Mouse (Mus musculus) cerebellum, postnatal 4 days (tissue): ENCODE data around the gene Snrk.

Experiments
- DNase-seq, 2 experiments: peaks; one replicate each; pipeline ENCODE4 v3.0.0; 2022; ENCODE audit warnings: low spot score in 2 of 2, mixed read lengths in 1 of 2

Gene Snrk

DNA sequence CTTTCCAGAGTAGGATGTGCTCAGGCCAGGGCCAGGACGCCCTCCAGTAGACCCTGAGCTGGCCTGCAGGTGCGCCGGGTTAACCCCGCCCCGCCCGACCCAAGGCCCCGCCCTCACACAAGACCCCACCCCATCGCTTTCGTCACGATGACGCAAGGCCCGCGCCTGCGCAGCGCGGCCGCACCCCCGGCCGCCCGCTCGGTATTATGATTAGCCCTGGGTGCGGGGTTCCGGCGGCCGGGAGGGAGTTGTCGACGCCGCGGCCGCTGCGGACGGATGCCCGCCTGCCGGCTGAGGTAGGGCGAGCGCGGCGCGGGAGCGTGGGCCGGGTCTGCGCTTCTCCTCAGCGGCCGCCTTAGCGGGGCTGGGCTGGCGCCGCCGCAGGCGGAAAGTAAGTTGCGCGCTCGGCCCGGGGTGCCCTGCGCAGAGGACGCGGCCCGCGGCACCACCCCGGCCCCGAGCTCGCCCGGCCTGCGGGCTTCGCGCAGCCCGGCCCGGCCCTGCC is at the start of gene Snrk:
TSS of gene Snrk (plus strand) at position 155 of the 505 bp plus-strand sequence.
- DNase-seq = peak; percentile 86 to 90

DNA sequence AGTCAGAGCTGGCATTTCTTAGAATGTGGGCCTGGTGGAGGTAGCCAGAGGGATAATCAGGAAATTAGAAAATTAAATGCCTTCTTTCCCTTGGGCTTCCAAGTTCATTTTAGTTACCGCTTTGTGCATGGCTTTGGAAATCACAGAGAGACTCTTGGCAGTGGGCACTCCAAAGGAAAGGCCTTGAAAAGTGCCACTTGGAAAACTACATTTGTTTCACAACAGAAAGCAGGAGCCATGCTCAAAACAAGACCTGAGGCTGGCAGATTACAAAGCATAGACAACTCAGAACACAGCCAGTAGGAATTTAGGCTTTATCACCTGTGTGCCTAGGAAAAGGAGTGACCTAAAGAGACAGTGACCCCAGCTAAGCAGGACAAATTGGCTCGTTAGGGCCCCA is 49.4 kb upstream of the Snrk start:
- no peak for DNase-seq

DNA sequence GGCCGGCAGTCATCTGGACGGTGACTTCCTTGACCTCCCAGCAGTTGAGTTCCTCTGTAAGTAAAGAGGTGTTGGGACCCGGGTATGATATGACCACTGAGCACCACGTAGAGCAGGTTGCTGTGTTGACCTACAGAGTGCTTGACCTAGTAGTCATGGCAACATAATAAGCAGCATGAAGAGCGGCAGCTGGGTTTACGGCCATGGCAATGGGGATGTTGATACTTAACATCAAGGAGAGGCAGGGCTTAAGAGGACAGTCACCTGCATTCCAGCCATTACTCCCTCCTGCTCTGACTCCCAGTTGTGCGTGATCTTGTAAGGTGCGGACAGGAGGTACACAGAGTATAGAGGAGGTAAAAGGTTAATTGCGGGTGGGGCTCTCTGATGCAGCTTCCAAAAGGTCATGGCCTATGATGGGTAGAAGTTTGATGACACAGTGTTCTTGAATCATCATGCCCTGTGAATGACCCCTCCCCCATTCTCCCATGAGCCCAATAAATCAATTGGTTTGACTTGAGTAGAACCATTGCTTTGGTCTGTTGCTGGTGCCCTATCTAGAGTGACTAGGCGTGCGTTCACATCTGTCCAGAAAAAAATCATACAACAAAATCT is 47.4 kb upstream of the Snrk start:
- no peak for DNase-seq

DNA sequence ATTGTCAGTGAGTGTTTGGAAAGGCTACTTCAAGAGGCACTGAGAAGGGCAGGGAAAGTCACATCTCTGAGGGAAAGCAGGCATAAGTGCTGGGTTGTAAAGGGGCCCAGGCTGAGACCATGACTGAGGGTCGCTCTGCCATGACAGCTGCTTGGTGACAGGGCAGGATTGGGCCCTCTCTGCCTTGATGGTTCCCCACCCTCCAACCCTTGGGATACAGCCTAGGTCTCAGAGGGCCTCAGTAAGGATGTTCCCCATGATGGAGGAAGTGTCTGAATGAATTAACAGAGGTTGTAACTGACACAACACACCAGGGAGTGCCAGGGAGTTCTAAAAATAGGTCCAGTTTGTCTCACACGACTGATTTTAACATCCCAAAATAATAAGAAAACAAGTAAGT is 43.1 kb upstream of the Snrk start:
- DNase-seq = no peak

DNA sequence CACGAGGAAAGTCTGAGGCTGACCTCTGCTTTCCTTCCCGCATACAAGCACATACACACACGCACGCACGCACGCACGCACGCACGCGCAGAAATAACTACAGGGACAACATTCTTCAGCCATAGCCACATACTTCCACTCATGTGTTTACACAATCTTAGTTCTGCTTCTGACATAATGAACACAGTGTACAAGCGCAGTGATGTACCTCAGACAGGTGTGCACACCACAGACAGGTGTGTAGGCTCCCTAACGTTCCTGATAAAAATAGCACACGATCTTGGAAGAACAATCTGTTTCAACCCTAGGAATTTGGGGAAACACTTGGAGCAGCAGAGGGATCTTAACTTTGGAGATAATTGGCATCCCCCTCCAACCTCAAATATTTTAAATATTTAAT is 42.5 kb upstream of the Snrk start:
- DNase-seq = no peak

DNA sequence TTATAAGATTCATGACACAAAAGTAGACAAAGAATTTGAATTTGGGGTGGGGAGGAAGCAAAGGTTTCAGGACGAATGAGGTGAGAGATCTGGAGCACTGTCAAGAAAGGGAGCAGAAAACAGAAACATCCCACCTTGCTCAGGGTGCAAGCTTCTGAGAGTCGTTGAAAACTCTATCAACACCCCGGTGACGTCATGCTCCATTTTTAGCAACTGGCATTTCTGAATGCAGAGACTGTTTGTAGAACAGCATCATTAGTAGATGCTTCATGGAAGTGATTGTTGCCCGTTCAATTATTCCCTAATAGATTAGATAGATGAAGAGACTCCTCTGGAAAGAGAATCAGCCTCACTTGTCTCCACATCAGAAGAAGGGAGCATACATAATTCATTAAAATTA is 38.6 kb upstream of the Snrk start:
- no peak for DNase-seq

DNA sequence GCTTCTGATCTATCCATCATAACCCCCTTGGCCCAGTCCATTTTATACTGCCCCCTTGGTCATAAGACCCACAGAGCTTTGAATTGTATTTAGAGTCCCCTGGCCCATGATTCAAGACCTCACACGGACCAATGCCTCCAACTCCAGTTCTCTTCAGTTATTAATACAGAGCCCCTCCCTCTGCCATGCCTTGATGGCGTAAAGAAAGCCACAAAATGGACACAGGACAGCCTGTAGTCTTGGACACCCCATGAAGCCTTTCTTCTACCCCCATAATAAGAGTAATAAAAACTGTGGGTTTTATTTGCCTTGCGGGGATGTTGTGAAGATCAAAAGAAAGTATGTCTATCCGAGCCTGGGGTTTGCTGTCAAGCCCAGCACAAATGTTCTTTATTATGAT is 33.4 kb upstream of the Snrk start:
- no peak for DNase-seq

DNA sequence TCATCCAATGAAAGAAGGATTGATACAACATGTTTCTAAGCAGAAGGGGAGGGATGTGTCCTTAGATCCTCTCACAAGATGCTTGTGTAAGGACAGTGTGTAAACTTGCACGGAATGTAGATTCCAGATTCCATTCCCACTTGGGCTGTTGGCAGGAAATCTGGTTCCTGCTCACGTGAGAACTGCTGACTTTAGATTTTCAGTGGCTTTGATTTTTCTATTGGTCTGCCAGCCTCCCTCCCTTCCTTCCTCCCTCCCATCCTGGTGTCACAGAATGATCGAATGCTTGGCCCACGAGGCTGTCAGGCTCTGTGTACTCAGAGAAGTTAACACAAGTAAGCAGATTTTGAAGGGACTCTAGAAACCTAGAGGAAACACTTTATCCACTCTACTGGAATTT is 32.9 kb upstream of the Snrk start:
- DNase-seq = no peak

DNA sequence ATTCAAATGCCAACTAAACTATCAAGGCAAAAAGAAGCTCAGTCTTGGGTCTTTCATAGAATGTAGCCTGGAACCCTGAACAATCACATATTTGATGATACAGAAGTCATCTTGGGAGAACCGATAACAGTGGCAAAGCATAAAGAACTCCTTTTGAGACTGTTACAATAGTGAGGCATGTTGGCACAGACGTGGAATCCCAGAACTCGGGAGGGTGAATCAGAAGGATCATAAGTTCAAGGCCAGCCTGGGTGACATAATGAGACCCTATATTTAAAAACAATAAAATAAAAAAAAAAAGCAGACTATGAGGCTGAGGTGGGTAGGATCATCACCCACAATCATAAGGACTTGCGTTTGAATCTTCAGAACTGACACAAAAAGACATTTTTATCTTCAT is 32.4 kb upstream of the Snrk start:
- DNase-seq = no peak

DNA sequence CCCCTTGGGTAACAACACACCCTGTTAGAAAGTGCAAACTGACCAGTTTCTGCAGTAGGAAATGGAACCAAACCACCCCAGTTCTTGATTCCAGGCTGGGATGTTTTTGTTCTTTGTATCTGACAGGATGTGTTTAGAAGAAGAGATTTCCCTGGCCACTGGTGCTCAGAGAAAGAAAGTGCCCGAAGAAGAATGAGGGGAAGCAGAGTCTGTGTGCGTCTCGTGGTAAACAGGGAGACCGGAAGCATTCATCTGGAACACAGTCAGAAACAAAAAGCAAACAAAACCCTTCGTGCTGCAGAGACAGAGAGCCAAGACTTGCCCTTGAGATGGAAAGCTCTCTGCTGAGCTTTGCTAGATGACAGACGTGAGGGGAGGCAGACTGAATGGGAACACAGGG is 32.0 kb upstream of the Snrk start:
- no peak for DNase-seq

DNA sequence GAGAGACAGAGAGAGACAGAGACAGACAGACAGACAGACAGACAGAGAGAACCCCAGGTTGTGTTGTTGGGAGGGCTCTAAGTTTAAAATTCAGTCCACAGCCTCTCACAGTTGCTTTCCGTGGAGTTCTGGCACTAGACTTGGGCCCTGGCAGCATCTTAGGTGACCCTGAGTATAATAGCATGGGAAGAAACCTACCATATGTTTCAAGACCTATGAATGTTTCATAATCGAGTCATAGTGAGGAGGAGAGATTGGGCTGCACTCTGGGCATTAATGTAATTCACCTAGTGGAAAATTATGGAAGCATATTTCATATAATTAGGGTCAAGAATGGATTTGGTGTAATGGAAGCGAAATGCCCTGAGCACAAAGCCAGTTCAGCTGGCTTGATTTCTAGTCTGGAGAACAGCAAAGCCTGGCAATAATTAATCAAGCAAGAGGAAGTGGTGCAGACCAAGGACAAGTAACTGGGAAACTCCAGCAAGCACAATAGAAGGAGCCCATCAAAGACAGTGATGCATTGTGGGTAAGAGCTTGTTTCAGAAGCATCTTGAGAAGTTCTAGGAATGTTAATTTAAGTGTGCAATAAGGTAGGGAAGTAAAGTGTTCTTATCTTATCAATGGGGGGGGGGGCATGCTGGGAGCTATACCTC is 31.4 kb upstream of the Snrk start:
- no peak for DNase-seq

DNA sequence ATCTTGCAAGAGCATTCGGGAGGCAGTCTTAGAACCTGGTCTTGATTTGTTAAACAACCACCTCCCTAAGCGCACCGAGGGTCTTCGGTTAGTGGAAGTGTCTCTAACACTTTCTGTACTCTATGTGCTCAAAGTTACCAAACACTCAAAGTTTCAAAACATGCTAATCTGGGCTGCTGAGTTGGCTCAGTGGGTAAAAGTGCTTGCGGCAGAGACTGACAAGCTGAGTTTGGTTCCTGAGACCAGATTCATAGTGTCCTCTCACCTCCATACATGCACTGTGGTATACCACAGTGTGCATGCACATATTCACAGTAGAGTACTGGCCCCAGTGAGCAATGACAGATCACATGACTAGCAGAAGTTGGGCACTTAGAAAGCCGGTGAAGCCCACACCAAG is 30.0 kb upstream of the Snrk start:
- DNase-seq = no peak

DNA sequence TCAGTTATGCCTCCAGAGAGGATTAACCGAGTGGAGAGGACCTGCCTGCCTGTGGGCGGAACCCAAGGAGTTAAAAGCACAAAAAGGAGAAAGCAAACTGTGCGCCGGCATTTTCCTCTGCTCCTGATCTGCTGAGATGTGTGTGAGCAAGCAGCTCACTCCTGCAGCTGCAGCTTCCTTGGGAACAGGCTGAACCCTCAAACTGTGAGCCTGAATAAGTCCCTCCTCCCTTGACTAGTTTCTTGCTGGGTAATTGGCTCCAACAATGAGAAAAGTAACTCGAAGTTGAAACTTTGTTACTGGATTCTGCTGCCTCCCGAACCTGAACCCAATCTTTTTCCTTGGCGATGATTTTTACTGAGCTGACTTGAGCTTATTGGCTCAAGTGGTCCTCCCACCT is 25.9 kb upstream of the Snrk start:
- DNase-seq = no peak

DNA sequence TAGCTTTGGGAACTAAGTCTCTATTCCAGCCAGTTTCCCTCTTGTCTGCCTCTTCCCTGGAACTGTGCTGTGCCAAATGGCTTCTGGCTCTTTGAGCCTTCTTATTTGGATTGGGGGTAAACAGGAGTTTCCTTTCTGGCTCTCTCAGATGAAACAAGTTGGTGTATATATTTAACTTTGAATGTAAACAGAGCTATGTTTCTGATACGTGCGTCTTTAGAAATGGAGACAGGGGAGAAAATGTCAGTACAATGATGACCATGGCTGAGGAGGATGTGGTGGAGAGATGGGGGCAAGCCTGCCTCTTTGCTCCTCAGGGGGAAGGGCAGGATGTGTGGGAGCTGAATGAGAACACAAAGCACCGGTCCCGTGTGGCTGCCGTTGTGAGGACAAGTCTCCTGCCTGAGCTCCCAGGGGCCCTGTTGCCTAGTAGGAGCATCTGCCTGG is 25.3 kb upstream of the Snrk start:
- DNase-seq = no peak

DNA sequence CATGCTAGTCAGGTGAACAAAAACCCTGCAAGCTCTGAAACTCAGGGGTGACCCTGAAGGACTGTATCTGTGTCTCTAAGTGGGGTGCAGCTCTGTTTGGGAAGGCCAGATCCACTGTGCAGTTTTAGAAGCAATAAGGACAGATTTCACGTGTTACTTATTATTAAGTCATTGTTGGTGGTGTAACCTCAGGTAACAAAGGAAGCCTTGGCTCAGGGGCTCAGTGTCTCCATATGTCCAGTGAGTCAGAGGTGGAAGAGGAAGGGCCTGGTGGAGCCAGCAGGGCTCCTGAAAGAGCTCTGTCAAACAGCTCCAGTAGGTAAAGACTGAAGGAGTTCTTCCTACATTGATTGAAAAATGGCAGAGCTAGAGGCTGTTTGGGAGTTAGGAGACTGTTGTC is 22.9 kb upstream of the Snrk start:
- no peak for DNase-seq

DNA sequence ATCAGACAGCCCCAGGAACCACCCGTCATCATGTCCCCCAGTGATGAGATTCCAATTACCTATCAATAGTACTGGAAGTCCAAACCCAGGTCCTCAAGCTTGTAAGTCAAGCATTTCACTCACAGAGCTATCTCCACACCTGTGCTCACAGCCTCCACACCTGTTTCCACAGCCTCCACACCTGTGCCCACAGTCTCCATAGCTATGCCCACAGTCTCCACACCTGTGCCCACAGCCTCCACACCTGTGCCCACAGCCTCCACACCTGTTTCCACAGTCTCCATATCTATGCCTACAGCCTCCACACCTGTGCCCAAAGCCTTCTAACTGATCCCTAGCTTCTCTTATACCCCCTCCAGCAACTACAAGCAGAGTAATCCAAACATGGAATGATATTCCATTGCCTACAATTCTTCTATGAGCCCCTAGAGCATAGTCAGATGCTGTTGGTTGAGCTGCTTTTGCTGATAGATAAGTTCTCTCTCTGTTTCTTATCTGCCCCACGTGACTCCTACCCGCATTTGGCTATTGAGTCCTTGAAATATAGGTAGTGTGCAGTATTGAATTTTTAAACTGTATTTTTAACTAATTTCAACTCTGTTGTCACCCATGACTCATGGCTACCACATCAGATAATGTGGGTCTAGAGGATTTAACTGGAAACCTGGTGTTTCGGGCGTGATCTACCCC is 20.1 kb upstream of the Snrk start:
- DNase-seq = no peak

DNA sequence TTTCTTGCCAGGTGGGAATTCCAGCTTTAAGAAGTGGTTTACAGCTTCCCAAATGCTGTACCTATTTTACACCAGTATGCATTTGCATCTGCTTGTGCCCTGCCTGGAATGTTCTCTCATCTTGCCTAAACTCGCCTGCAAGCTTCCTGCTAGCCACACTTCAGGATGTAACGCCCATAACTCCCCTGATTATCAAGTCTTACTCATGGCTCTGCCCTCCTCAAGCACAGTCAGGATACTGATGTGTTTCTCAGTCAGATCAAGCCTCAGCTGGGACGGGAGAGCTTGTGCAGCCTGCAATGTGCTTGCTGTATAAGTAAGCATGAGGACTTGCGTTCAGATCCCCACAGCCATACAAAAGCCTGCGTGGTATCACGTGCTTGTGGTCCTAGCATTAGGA is 19.5 kb upstream of the Snrk start:
- no peak for DNase-seq

DNA sequence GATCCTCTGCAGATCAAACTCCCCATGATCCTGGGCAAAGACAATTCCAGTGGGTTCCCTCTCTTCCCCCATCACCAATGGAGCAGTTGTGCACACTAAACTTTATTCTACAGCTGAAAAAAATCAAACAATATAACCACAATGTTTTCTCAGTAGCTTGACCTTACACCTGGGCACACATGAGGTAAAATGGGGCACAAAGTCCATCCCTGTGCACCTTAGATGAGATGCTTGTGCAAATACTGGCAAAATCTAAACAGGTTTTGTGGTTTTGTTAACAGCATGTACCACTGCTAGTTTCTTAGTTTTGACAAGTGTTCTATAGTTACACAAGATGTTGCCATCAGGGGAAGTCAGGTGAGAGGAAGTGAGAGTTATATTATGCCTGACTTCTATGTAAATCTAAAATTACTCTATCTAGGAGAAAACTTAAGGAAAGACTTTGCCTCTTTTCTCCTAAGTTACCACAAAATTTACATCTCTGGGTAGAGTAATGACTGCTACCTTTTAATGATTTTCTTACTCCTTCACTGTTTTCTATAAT is 16.4 kb upstream of the Snrk start:
- DNase-seq = no peak

DNA sequence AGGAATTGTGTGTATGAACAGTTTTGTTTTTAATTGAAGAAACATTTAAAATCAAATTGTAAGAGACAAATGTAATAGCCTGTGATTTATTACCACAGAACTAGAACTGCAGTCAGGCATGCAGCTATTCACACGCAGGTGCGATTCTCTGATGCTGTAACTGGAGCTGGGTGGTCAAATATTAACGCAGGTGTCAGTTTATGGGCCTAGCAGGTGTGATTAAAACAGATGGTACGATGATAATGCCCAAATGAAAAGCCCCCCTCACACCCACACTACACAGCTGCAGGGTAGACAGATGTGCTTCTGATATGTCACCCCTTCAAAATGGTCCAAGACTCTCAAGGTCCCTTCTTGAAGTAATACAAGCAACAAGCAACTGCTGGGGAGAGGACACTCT is 15.9 kb upstream of the Snrk start:
- no peak for DNase-seq

DNA sequence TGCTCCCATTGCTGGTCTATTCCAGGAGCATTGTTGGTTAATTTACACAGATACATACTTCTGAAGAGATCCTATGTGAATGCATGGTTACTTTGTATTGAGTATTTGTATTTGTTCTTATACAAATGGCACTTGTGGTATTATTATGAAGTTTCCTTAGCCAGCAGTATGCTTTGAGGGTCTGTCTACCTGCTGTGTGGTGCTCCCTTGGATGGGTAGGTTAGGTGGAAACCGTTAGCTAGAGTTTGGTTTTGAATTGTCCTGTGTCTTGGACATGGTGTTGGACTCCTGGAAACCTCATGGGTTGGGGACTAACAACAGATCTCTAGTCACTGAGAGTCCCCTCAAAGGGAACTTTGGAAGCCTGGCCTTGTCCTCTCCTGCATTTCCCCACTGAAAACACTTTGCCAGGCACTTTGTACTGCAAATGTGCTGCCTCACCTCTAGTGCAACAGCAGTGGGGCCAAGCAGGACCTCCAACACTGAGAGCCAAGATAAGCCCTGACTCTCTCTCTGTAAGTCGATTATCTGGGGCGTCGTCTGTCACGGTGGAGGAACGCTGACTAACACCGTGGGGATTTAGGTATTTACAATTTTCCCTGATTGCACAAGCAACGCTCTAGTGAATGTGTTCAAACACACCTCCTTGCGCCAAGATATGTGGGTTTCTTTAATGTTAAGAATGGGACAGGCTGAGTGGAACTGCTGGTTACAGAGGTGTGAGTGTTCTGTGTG is 13.3 kb upstream of the Snrk start:
- DNase-seq = no peak

DNA sequence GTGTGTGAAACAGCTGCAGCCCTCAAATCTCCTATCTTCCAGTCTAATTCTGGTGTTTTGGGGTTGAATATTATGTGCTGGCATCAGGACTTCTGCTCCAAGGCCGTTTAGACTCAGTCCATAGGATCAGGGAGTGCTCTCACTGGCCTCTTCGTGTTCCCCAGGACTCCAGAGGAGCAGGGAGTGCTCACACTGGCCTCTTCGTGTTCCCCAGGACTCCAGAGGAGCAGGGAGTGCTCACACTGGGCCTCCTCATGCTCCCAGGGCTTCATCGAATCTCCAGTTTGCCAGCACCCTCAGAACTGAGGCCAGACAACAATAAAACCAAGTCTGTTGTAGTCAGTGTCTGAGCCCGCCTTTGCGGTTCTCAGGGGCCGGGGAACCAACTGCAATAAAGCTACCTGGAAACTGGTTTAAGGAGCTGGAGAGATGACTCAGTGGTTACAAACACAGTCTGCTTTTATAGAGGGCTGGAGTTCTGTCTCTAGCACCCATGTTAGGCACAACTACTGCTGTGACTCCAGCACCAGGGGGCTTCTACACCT is 12.7 kb upstream of the Snrk start:
- DNase-seq = no peak
